8 mouse cellular contexts compared by ENCODE assay signal in the genomic region with DNA sequence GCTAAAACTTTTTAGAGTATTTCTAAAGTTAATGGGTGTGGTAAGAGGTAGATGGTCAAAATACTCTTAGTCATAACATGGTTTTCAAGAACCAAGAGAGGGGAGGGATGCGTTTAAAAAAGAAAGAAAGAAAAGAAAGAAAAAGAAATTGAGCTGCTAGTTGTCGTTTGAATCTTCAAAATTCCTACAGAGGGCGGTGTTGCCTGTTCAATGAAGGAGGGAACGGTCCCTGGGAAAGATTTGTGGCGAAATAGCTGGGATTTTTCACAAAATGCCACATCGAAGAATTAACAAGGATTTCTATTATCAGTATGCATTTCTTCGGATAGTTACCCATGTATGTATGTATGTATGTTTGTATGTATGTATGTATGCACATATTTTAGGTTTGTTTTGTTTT. TPM values are rescaled to one million over a fixed set of nuclear protein-coding genes. Genes with fewer than 3 reads are reported as not detected.
DNase-seq lines count a peak whose midpoint lies in the region; ATAC-seq lines count a peak whose summit lies in the region.

No protein-coding gene starts in this region.

- H3K36me3 ChIP-seq in limb, embryonic 12.5 days = no peaks in the 10 kb centered on the region

- H3K4me2 ChIP-seq in limb, embryonic 12.5 days = peak overlapping the region; percentile 56

- no peak overlapping the region for H3K27ac ChIP-seq in limb, embryonic 12.5 days

- H3K4me1 ChIP-seq in limb, embryonic 12.5 days (replicated peaks) = no peaks in the 10 kb centered on the region

- peak overlapping the region; percentile 29 for H3K4me3 ChIP-seq in limb, embryonic 12.5 days (replicated peaks)

- no peaks in the 10 kb centered on the region for H3K9me3 ChIP-seq in limb, embryonic 12.5 days

- peak; percentile 37; the same call in 1 of the 2 replicates for ATAC-seq in limb, embryonic 12.5 days (ENCODE audit: insufficient number of reproducible peaks, insufficient read depth, low FRiP score, low TSS enrichment, low read depth)
- no peak for ATAC-seq in erythroid progenitor cell, adult 5-6 weeks (replicated peaks; ENCODE audit: low FRiP score, poor library complexity, severe bottlenecking)

- H3K9ac ChIP-seq in limb, embryonic 12.5 days (replicated peaks) = no peak overlapping the region

- peaks cover 32% of the 10 kb centered on the region for H3K27me3 ChIP-seq in limb, embryonic 12.5 days

- peak; percentile 47 for DNase-seq in adrenal gland, postnatal 10 days
- DNase-seq in adrenal gland, adult 2 months = no peak
- DNase-seq in lung, postnatal 10 days = peak; percentile 8
- DNase-seq in lung, postnatal 4 days = no peak
- DNase-seq in testis, postnatal 10 days (ENCODE audit: low spot score) = no peak
- DNase-seq in left cerebral cortex, adult 18-20 months (ENCODE audit: low spot score in 2 of 2) = no peak

- under 1% methylated on average over 7 of the region's 7 CpGs for WGBS in limb, embryonic 12.5 days

RNA-seq across cellular contexts. Expression of a gene that starts 2.5 kb away (rescaled TPM):
- total RNA-seq in adrenal gland, postnatal 10 days (2021) = 10 to 100 TPM in 1 of 2 experiments, 1 to 10 TPM in 1; 8.6 to 12.1 TPM
- total RNA-seq in adrenal gland, adult 2 months (2021) = 10 to 100 TPM in 1 of 2 experiments, 1 to 10 TPM in 1; 8.5 to 18.7 TPM
- 13.3 and 33.5 TPM in 2 replicates for polyA plus RNA-seq in adrenal gland, adult 2 months (2012; rRNA removed)
- 49.9 and 52.6 TPM in 2 replicates for polyA plus RNA-seq in limb, embryonic 12.5 days (2016; fragmentation: Nextera tagmentation; extraction: Ambion mirVana)
- total RNA-seq in erythroid progenitor cell, adult 5-6 weeks (2015; ENCODE audit: low replicate concordance) = not detected in 2 replicates
- total RNA-seq in erythroid progenitor cell, adult 5-6 weeks (2017; ENCODE audit: low replicate concordance) = not detected in 2 replicates
- total RNA-seq in left cerebral cortex, adult 18-20 months (2021) = 1 to 10 TPM; 1.3 to 1.6 TPM

Comparison
In these comparisons a context has a peak if more than half of its experiments do, and no peak if none do; other contexts are left out.
1. DNase-seq: peak in adrenal gland, postnatal 10 days (single experiment) and lung, postnatal 10 days (single experiment); none in adrenal gland, adult 2 months (single experiment), lung, postnatal 4 days (0 of 2), testis, postnatal 10 days (single experiment) and left cerebral cortex, adult 18-20 months (0 of 2).